Mouse (Mus musculus): ENCODE measurements around the gene Il10rb. TPM values are rescaled to one million over a fixed set of nuclear protein-coding genes. Genes with fewer than 3 reads are reported as not detected.

Gene Il10rb
- polyA plus RNA-seq (2015; fragmentation: Nextera tagmentation; extraction: Ambion mirVana) = 11.7 and 11.9 TPM in 2 replicates

GRCm38 (mm10) chr16:91405640-91406584 is at the start of gene Il10rb:
Il10rb (plus strand) TSS chr16:91406164.
- H3K27ac ChIP-seq = peak within 1 kb of the TSS; percentile 39; the same call in 1 of the 2 replicates
- H3K9ac ChIP-seq = peak within 1 kb of the TSS; percentile 62
- H3K9me3 ChIP-seq = no peaks in the 10 kb centered on the region
- H3K4me3 ChIP-seq = peak within 1 kb of the TSS; percentile 49
- no peaks in the 10 kb centered on the region for H3K27me3 ChIP-seq (replicated peaks)
- H3K4me2 ChIP-seq = peak within 1 kb of the TSS; percentile 93
- ATAC-seq (replicated peaks) = peak; percentile 75
- peaks cover 5% of the 10 kb centered on the region; the same call in 1 of the 2 replicates for H3K36me3 ChIP-seq (replicated peaks)
- H3K4me1 ChIP-seq = peaks cover 13% of the 10 kb centered on the region
- 5% methylated on average over 51 of the region's 51 CpGs for WGBS

GRCm38 (mm10) chr16:91356760-91357525 is 49.0 kb upstream of the Il10rb start:
- no peak overlapping the region for H3K27ac ChIP-seq
- peaks cover under 1% of the 10 kb centered on the region; the same call in 1 of the 2 replicates for H3K4me1 ChIP-seq
- peaks cover 12% of the 10 kb centered on the region for H3K27me3 ChIP-seq (replicated peaks)
- no peaks in the 10 kb centered on the region for H3K36me3 ChIP-seq (replicated peaks)
- H3K9me3 ChIP-seq = no peaks in the 10 kb centered on the region
- no peak overlapping the region for H3K9ac ChIP-seq
- ATAC-seq (replicated peaks) = no peak
- no peak overlapping the region for H3K4me3 ChIP-seq
- H3K4me2 ChIP-seq = no peak overlapping the region
- 73% methylated on average over 10 of the region's 10 CpGs for WGBS

GRCm38 (mm10) chr16:91357526-91357900 is 48.5 kb upstream of the Il10rb start:
- Histone ChIP-seq H3K36me3 (replicated peaks) (no peaks in the 10 kb centered on the region), H3K4me1 (no peaks in the 10 kb centered on the region), H3K27ac (no peak overlapping the region), H3K4me3 (no peak overlapping the region), H3K9me3 (no peaks in the 10 kb centered on the region), H3K4me2 (no peak overlapping the region), H3K27me3 (replicated peaks) (peaks cover 9% of the 10 kb centered on the region), H3K9ac (no peak overlapping the region)
- 63% methylated on average over 10 of the region's 10 CpGs for WGBS
- ATAC-seq (replicated peaks) = no peak

- H3K9me3 ChIP-seq = no peaks in the 10 kb centered on the region
- no peak overlapping the region for H3K4me2 ChIP-seq
- no peak overlapping the region for H3K27ac ChIP-seq
- no peaks in the 10 kb centered on the region for H3K27me3 ChIP-seq (replicated peaks)
- H3K36me3 ChIP-seq (replicated peaks) = no peaks in the 10 kb centered on the region
- no peaks in the 10 kb centered on the region for H3K4me1 ChIP-seq
- WGBS = 35% methylated on average over 8 of the region's 8 CpGs
- H3K9ac ChIP-seq = no peak overlapping the region
- H3K4me3 ChIP-seq = no peak overlapping the region
- peak; percentile 37 for ATAC-seq (replicated peaks)
Measured at GRCm38 (mm10) chr16:91358555-91358954, 47.4 kb upstream of the Il10rb start.

GRCm38 (mm10) chr16:91359531-91359930 is 46.4 kb upstream of the Il10rb start:
- H3K36me3 ChIP-seq (replicated peaks) = no peaks in the 10 kb centered on the region
- H3K4me1 ChIP-seq = no peaks in the 10 kb centered on the region
- no peak overlapping the region for H3K4me3 ChIP-seq
- H3K4me2 ChIP-seq = no peak overlapping the region
- no peak for ATAC-seq (replicated peaks)
- no peaks in the 10 kb centered on the region for H3K9me3 ChIP-seq
- no peaks in the 10 kb centered on the region for H3K27me3 ChIP-seq (replicated peaks)
- WGBS = 94% methylated on average over 13 of the region's 13 CpGs
- no peak overlapping the region for H3K9ac ChIP-seq
- H3K27ac ChIP-seq = no peak overlapping the region

GRCm38 (mm10) chr16:91360162-91360561 is 45.8 kb upstream of the Il10rb start:
- Histone ChIP-seq H3K4me2 (no peak overlapping the region), H3K27ac (no peak overlapping the region), H3K27me3 (replicated peaks) (no peaks in the 10 kb centered on the region), H3K9me3 (no peaks in the 10 kb centered on the region), H3K36me3 (replicated peaks) (no peaks in the 10 kb centered on the region), H3K9ac (no peak overlapping the region), H3K4me3 (no peak overlapping the region), H3K4me1 (no peaks in the 10 kb centered on the region)
- no peak for ATAC-seq (replicated peaks)
- WGBS = 53% methylated on average over 3 of the region's 3 CpGs

- Histone ChIP-seq H3K27me3 (replicated peaks) (no peaks in the 10 kb centered on the region), H3K27ac (no peak overlapping the region), H3K9ac (no peak overlapping the region), H3K36me3 (replicated peaks) (no peaks in the 10 kb centered on the region), H3K4me2 (no peak overlapping the region), H3K9me3 (no peaks in the 10 kb centered on the region), H3K4me3 (no peak overlapping the region), H3K4me1 (no peaks in the 10 kb centered on the region)
- 76% methylated on average over 2 of the region's 2 CpGs for WGBS
- ATAC-seq (replicated peaks) = no peak
Measured at GRCm38 (mm10) chr16:91362006-91362405, 44.0 kb upstream of the Il10rb start.

GRCm38 (mm10) chr16:91362616-91363272 is 43.2 kb upstream of the Il10rb start:
- Histone ChIP-seq H3K4me3 (no peak overlapping the region), H3K27me3 (replicated peaks) (no peaks in the 10 kb centered on the region), H3K9me3 (no peaks in the 10 kb centered on the region), H3K27ac (no peak overlapping the region), H3K36me3 (replicated peaks) (no peaks in the 10 kb centered on the region), H3K4me1 (no peaks in the 10 kb centered on the region), H3K4me2 (no peak overlapping the region), H3K9ac (no peak overlapping the region)
- ATAC-seq (replicated peaks) = no peak
- 71% methylated on average over 12 of the region's 12 CpGs for WGBS

- no peak overlapping the region for H3K27ac ChIP-seq
- H3K9me3 ChIP-seq = no peaks in the 10 kb centered on the region
- H3K9ac ChIP-seq = no peak overlapping the region
- no peak overlapping the region for H3K4me2 ChIP-seq
- H3K4me3 ChIP-seq = no peak overlapping the region
- WGBS = 31% methylated on average over 3 of the region's 3 CpGs
- H3K36me3 ChIP-seq (replicated peaks) = no peaks in the 10 kb centered on the region
- ATAC-seq (replicated peaks) = no peak
- no peaks in the 10 kb centered on the region for H3K4me1 ChIP-seq
- H3K27me3 ChIP-seq (replicated peaks) = no peaks in the 10 kb centered on the region
Measured at GRCm38 (mm10) chr16:91363483-91363882, 42.5 kb upstream of the Il10rb start.

GRCm38 (mm10) chr16:91366567-91366966 is 39.4 kb upstream of the Il10rb start:
- no peak for ATAC-seq (replicated peaks)
- Histone ChIP-seq H3K4me2 (no peak overlapping the region), H3K36me3 (replicated peaks) (no peaks in the 10 kb centered on the region), H3K9ac (no peak overlapping the region), H3K9me3 (no peaks in the 10 kb centered on the region), H3K27me3 (replicated peaks) (no peaks in the 10 kb centered on the region), H3K4me1 (no peaks in the 10 kb centered on the region), H3K27ac (no peak overlapping the region), H3K4me3 (no peak overlapping the region)

- Histone ChIP-seq H3K4me2 (no peak overlapping the region), H3K4me1 (no peaks in the 10 kb centered on the region), H3K9ac (no peak overlapping the region), H3K4me3 (no peak overlapping the region), H3K27me3 (replicated peaks) (no peaks in the 10 kb centered on the region), H3K27ac (no peak overlapping the region), H3K9me3 (no peaks in the 10 kb centered on the region), H3K36me3 (replicated peaks) (no peaks in the 10 kb centered on the region)
- ATAC-seq (replicated peaks) = no peak
- 83% methylated on average over 2 of the region's 2 CpGs for WGBS
Measured at GRCm38 (mm10) chr16:91367066-91367465, 38.9 kb upstream of the Il10rb start.
